Mouse (Mus musculus) limb, embryonic 11.5 days (tissue): ENCODE measurements at regions not wholly inside any gene's neighbourhood (a gene's known extent, or its start where the extent isn't known, plus 50 kb on each side); places are given as distances from the start of the nearest gene placed in this dataset.

Experiments
- ATAC-seq: fragments of 200-750 bp; cut with Nextera tagmentation; 2 replicates; pipeline ENCODE4 v1.8.0; 2017; ENCODE audit warnings: low read depth; ENCODE audit not compliant: insufficient number of reproducible peaks, low FRiP score, low TSS enrichment
- DNase-seq: peaks from one replicate; pipeline ENCODE4 v3.0.0-alpha.2; 2015; ENCODE audit warnings: low spot score
- H3K27ac ChIP-seq: fragments of 300-500 bp; sonication (generic); replicated peaks from 2 replicates; pipeline ENCODE4 v1.5.1; 2014; ENCODE audit warnings: low read depth, mild to moderate bottlenecking, low read length
- H3K27me3 ChIP-seq: fragments of 300-500 bp; sonication (generic); 2 replicates; pipeline ENCODE4 v1.6.1; 2014; ENCODE audit warnings: mild to moderate bottlenecking, low read length, mixed read lengths; ENCODE audit not compliant: control insufficient read depth, insufficient read depth
- H3K36me3 ChIP-seq: fragments of 300-500 bp; sonication (generic); 2 replicates; pipeline ENCODE4 v1.6.1; 2014; ENCODE audit warnings: mild to moderate bottlenecking, low read length, moderate library complexity, mixed read lengths; ENCODE audit not compliant: control insufficient read depth, insufficient read depth
- H3K4me1 ChIP-seq: fragments of 300-500 bp; sonication (generic); 2 replicates; pipeline ENCODE4 v1.6.1; 2014; ENCODE audit warnings: low read length, mixed read lengths; ENCODE audit not compliant: control insufficient read depth, insufficient read depth
- H3K4me2 ChIP-seq: fragments of 300-500 bp; sonication (generic); 2 replicates; pipeline ENCODE4 v1.6.1; 2014; ENCODE audit warnings: low read depth, mild to moderate bottlenecking, moderate library complexity; ENCODE audit not compliant: severe bottlenecking
- H3K4me3 ChIP-seq: fragments of 300-500 bp; sonication (generic); 2 replicates; pipeline ENCODE4 v1.5.1; 2014; ENCODE audit warnings: low read depth, low read length
- H3K9ac ChIP-seq: fragments of 300-500 bp; sonication (generic); 2 replicates; pipeline ENCODE4 v1.6.1; 2014; ENCODE audit warnings: mild to moderate bottlenecking, low read length
- H3K9me3 ChIP-seq: fragments of 300-500 bp; sonication (generic); 2 replicates; pipeline ENCODE4 v1.6.1; 2016; ENCODE audit warnings: low read length; ENCODE audit not compliant: control insufficient read depth
- WGBS: fragments of 180-500 bp; shearing (Covaris S2); extraction: QIAGEN DNeasy Blood & Tissue Kit; methylation state at CpG from one replicate; pipeline ENCODE4 v1.1.7; 2014; 5-methylcytosine and 5-hydroxymethylcytosine counted together

- Histone ChIP-seq H3K4me2 (no peak overlapping the region), H3K4me1 (no peaks in the 10 kb centered on the region), H3K27ac (no peak overlapping the region), H3K9me3 (no peaks in the 10 kb centered on the region), H3K9ac (no peak overlapping the region), H3K27me3 (no peaks in the 10 kb centered on the region), H3K4me3 (no peak overlapping the region), H3K36me3 (no peaks in the 10 kb centered on the region)
- DNase-seq (peak; percentile 36), ATAC-seq (no peak)
- 32% methylated on average over 5 of the region's 5 CpGs for WGBS
Measured at GRCm38 (mm10) chr5:76429441-76429840, 54.4 kb upstream of the Gm7271 start.

GRCm38 (mm10) chr5:76433623-76434022 is 50.2 kb upstream of the Gm7271 start:
- H3K4me2 ChIP-seq: no peak overlapping the region
- no peak for DNase-seq
- no peaks in the 10 kb centered on the region for H3K9me3 ChIP-seq
- H3K4me3 ChIP-seq: no peak overlapping the region
- no peaks in the 10 kb centered on the region for H3K27me3 ChIP-seq
- no peaks in the 10 kb centered on the region for H3K4me1 ChIP-seq
- no peaks in the 10 kb centered on the region for H3K36me3 ChIP-seq
- no peak for ATAC-seq
- H3K9ac ChIP-seq: no peak overlapping the region
- no peak overlapping the region for H3K27ac ChIP-seq
- WGBS: 82% methylated on average over 2 of the region's 2 CpGs
